Mouse (Mus musculus) liver, adult 2 months (tissue): Measurements from ENCODE around the gene Lmf1.

Experiments used
- CTCF ChIP-seq: fragments of 200-500 bp; IDR thresholded peaks from 2 replicates; pipeline ENCODE4 v1.5.1; 2011; ENCODE audit warnings: low read depth, low read length, control low read depth
- POLR2A ChIP-seq: fragments of 200-500 bp; IDR thresholded peaks from 2 replicates; pipeline ENCODE4 v1.6.1; 2011; ENCODE audit warnings: low read length, control low read depth; ENCODE audit not compliant: insufficient read depth; ENCODE audit errors: extremely low read depth

DNA sequence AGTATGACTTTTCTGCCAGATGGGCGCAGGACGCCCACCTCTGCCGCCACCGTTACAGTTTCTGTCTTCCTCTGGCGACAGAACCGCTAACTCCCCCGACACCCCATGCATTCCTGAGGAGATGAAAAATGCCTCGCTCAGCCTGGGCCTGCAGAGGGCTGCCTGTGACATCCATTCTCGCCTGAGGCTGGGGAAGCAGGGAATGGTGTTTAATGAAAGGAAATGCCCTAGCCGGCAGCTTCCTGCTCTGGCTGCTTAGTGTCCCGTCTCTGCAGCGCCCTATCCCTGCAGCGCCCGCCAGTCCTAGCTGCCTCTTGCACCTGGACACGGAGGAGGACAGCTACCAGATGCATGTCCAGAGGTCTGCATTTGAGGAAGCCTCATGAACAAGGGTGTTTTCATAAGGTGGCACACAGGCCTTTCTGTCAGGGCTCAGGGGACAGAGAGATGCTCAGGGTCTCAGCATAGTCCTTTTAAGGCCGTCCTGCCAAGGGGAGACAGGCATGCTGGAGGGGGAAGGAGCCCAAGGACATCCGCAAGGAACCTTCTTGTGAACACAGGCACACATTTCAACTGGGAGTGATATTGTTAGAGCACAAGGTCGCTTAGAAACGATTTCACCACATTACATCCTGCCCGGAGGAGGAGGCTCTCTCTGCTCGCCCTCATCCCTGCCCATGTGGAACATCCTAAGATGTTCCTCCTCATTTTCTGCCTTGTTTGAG is 22.1 kb upstream of the Lmf1 start:
- TF ChIP-seq CTCF (no peak), POLR2A (no peak)
